Mouse (Mus musculus): ENCODE data around the gene Thpo.
A peak's percentile ranks its signal among the peaks of the same experiment; 100 is the strongest.

Thpo gene

GRCm38 (mm10) chr16:20703071-20703470, 31.2 kb downstream of the Thpo start:
- DNase-seq: peak; percentile 87

GRCm38 (mm10) chr16:20702522-20702893, 31.8 kb downstream of the Thpo start:
- peak; percentile 96 for DNase-seq

GRCm38 (mm10) chr16:20701729-20702521, 32.4 kb downstream of the Thpo start:
- DNase-seq: peak; percentile 87

- DNase-seq: peak; percentile 86
Observed at GRCm38 (mm10) chr16:20701316-20701715, 33.0 kb downstream of the Thpo start.

- peak; percentile 95 for DNase-seq
Observed at GRCm38 (mm10) chr16:20700036-20700435, 34.3 kb downstream of the Thpo start.

- peak; percentile 89 for DNase-seq
Observed at GRCm38 (mm10) chr16:20699266-20699665, 35.0 kb downstream of the Thpo start.

- peak; percentile 99 for DNase-seq
Observed at GRCm38 (mm10) chr16:20695622-20696323, 38.5 kb downstream of the Thpo start.

GRCm38 (mm10) chr16:20694781-20695180, 39.5 kb downstream of the Thpo start:
- peak; percentile 98 for DNase-seq

GRCm38 (mm10) chr16:20693111-20693701, 41.1 kb downstream of the Thpo start, which contains the start of gene Fam131a:
Gene Fam131a (plus strand): TSS chr16:20693241.
- peak; percentile 99 for DNase-seq

GRCm38 (mm10) chr16:20692241-20692965, 41.9 kb downstream of the Thpo start:
- DNase-seq: peak; percentile 95

GRCm38 (mm10) chr16:20691617-20692016, 42.7 kb downstream of the Thpo start:
- no peak for DNase-seq

- DNase-seq: no peak
Observed at GRCm38 (mm10) chr16:20690774-20691173, 43.5 kb downstream of the Thpo start.

GRCm38 (mm10) chr16:20677974-20678675, 56.2 kb downstream of the Thpo start:
- DNase-seq: peak; percentile 98

- peak; percentile 87 for DNase-seq
Observed at GRCm38 (mm10) chr16:20677380-20677779, 56.9 kb downstream of the Thpo start.

GRCm38 (mm10) chr16:20676702-20677101, 57.6 kb downstream of the Thpo start:
- no peak for DNase-seq

- peak; percentile 90 for DNase-seq
Observed at GRCm38 (mm10) chr16:20675213-20675612, 59.1 kb downstream of the Thpo start.
